Mouse (Mus musculus): ENCODE data around the gene Kcna1. TPM values are rescaled to one million over a fixed set of nuclear protein-coding genes. Genes with fewer than 3 reads are reported as not detected.

Gene Kcna1
- polyA plus RNA-seq, 1 experiment from 2014 or later: 0.38 TPM

DNA sequence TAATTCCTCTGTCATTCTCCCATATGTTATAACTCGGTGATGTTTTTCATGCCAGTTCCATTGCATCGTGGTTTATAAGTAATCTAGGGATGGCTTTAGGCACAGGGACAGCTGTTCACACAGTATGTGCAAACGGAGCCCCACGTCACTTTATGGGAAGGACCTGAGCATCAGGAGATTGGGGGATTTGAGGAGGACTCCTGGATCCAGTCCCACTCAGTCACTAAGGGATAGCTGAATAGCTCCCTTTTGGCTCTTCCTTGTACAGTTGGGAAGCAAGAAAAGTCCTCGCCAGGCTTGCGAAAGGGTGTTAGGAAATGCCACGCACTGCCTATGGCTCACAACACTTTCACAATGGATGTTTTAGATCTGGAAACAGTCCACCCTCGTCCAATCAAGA, 51.8 kb downstream of the Kcna1 start:
- WGBS: 81% methylated on average over 8 of the region's 8 CpGs
- no peaks in the 10 kb centered on the region for H3K36me3 ChIP-seq
- H3K27me3 ChIP-seq (replicated peaks): no peaks in the 10 kb centered on the region

DNA sequence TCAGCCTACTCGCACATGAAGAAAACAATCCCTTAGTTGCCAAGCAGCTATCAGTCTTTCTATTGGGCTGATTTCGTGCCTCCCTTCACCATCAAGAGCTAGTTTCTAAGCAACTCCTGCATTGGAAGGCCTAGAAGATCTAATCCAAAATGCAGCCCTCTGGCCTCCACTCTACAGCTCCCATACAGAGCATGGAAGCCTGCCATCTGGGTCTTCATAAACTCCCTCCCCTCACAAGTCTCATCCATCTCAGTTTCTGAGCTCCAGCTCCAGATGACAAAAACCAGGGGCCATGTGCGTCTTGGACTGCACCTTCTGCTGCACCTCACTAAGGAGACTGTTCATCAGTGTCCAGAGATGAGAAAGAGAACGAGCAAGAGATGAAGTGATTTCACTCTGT, 52.8 kb downstream of the Kcna1 start:
- WGBS: 67% methylated on average over 4 of the region's 4 CpGs
- Histone ChIP-seq H3K4me3 (replicated peaks) (no peak overlapping the region), H3K4me2 (replicated peaks) (no peak overlapping the region), H3K4me1 (replicated peaks) (no peaks in the 10 kb centered on the region), H3K27me3 (replicated peaks) (no peaks in the 10 kb centered on the region), H3K9me3 (no peaks in the 10 kb centered on the region), H3K36me3 (no peaks in the 10 kb centered on the region), H3K27ac (no peak overlapping the region), H3K9ac (no peak overlapping the region)
- no peak for ATAC-seq

More for the DNA sequence above, 51.8 kb downstream of the Kcna1 start:
- no peaks in the 10 kb centered on the region for H3K4me1 ChIP-seq (replicated peaks)
- ATAC-seq: no peak
- H3K9me3 ChIP-seq: no peaks in the 10 kb centered on the region
- H3K4me3 ChIP-seq (replicated peaks): no peak overlapping the region
- H3K9ac ChIP-seq: no peak overlapping the region
- H3K4me2 ChIP-seq (replicated peaks): no peak overlapping the region
- no peak overlapping the region for H3K27ac ChIP-seq

Other genes with a start within 250 kb of the Kcna1 start
- 7.5 and 8.2 TPM in 2 replicates for gene Kcna5, start 111.0 kb downstream of the Kcna1 start, polyA plus RNA-seq (2015; fragmentation: Nextera tagmentation; extraction: Ambion mirVana)
- 2.6 and 2.9 TPM in 2 replicates for gene Kcna6, start 94.3 kb upstream of the Kcna1 start, polyA plus RNA-seq (2015; fragmentation: Nextera tagmentation; extraction: Ambion mirVana)
- gene Ndufa9, start 202.8 kb upstream of the Kcna1 start, polyA plus RNA-seq (2015; fragmentation: Nextera tagmentation; extraction: Ambion mirVana): 278 and 295 TPM in 2 replicates
- not detected in 2 replicates for gene Akap3, start 206.7 kb upstream of the Kcna1 start, polyA plus RNA-seq (2015; fragmentation: Nextera tagmentation; extraction: Ambion mirVana)

Data from intestine, embryonic 15.5 days (tissue).